Comparison of ENCODE assay signal across 1 mouse cellular context in the genomic region with DNA sequence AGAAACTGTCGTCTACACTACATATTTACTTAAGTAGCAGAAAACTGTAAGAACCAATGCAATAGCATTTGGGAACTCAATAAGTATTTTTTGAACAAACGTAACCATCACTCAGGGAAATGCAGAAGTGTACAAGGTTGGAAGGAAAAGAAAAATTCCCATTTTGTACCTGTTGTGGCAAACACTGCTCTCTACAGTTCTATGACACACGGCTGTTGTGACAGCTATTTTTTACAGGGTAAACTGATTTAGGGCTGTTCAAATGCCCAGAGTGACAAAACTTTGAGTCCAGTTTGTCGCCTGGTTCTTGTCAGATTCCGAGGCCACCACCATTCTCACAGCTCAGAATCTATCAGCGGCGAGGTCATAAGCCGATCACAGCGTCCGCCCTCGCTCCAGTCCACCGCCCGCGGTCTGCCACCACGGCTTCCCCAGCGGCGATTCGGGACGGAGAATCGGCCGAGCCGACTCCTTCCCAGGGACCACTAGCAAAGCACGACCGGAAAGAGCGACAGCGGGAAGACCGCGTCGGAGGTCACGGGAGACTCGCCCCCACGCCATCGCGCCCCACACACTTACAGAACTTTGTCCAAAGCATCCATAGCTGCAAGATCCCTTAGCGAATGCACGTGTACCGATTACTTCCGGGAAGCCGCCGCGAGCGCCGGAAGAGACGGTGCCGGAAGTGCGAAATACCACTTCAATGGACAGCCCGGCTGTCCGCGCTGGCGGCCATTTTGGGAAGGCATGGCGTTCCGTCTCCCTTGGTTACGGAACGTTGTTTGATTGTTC.
TF ChIP-seq lines count a peak whose summit lies in the region.

Gene Rpf2 (minus strand): TSS at position 663 of the 792 bp plus-strand sequence.

TF ChIP-seq in MEL, 35 proteins besides CTCF, POLR2A, EP300 and RAD21 (continued from another document):
- TF ChIP-seq ZNF384 (IDR thresholded peaks at IDR 0.05; ENCODE audit: low read depth, low read length) (no peak), CHD1 (IDR thresholded peaks at IDR 0.05; ENCODE audit: low read depth, low read length) (no peak), JUND (IDR thresholded peaks at IDR 0.05; ENCODE audit: low read depth, low read length) (no peak), SIN3A (IDR thresholded peaks at IDR 0.05; ENCODE audit: low read length) (peak; percentile 97), TBP (IDR thresholded peaks at IDR 0.05; ENCODE audit: low read depth, low read length) (0 out of 2 replicates have a peak, but pooled peaks have one; percentile 39), USF1 (IDR thresholded peaks at IDR 0.05; ENCODE audit: low read depth, low read length) (peak; percentile 37; the same call in 1 of the 2 replicates), ZKSCAN1 (IDR thresholded peaks at IDR 0.05; ENCODE audit: low read depth, low read length) (no peak)
TF ChIP-seq in MEL: peak in this region for 15.
